8 mouse cellular contexts compared by ENCODE assay signal in the genomic region with DNA sequence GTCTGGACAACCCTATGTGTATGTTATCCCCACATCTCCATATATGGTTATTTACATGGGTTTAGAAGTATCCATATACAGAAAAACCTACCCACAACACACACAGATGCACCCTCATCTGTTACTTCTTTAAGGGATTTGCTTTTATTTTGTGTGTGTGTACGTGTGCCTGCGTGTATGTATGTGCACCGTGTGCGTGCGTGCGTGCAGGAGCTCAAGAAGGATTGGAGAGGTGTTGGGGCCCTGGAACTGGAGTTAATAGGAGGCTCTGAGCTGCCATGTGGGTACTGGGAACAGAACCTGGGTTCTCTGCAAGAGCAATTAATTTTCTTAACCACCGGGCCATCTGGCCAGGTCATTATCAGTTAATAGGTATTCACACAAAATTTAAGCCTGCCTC. TPM values are rescaled to one million over a fixed set of nuclear protein-coding genes. Genes with fewer than 3 reads are reported as not detected.
DNase-seq lines count a peak whose midpoint lies in the region; ATAC-seq and TF ChIP-seq lines count a peak whose summit lies in the region.

No protein-coding gene starts in this region.

- TF ChIP-seq CTCF in left cerebral cortex, adult 2 months (IDR thresholded peaks at IDR 0.05) = no peak

- peaks cover 27% of the 10 kb centered on the region for H3K36me3 ChIP-seq in embryonic facial prominence, embryonic 12.5 days
- peaks cover 23% of the 10 kb centered on the region for H3K36me3 ChIP-seq in intestine, embryonic 14.5 days (ENCODE audit: control insufficient read depth, insufficient read depth, low read length)
- H3K36me3 ChIP-seq in neural tube, embryonic 12.5 days = peaks cover 24% of the 10 kb centered on the region

- intact Hi-C loops in left cerebral cortex, adult 2 months (cut with DNase I) = no loop called here

- H3K4me2 ChIP-seq in embryonic facial prominence, embryonic 12.5 days (replicated peaks) = peak overlapping the region; percentile 75
- H3K4me2 ChIP-seq in intestine, embryonic 14.5 days (ENCODE audit: low read length) = peak overlapping the region; percentile 80
- H3K4me2 ChIP-seq in neural tube, embryonic 12.5 days (replicated peaks) = peak overlapping the region; percentile 78

- 83% methylated on average over 7 of the region's 7 CpGs for WGBS in embryonic facial prominence, embryonic 12.5 days
- 66% methylated on average over 7 of the region's 7 CpGs for WGBS in intestine, embryonic 14.5 days
- WGBS in neural tube, embryonic 12.5 days = 80% methylated on average over 7 of the region's 7 CpGs

- peak overlapping the region; percentile 59 for H3K4me3 ChIP-seq in left cerebral cortex, adult 2 months
- H3K4me3 ChIP-seq in embryonic facial prominence, embryonic 12.5 days = peak overlapping the region; percentile 73
- H3K4me3 ChIP-seq in intestine, embryonic 14.5 days (ENCODE audit: low read depth, low read length) = peak overlapping the region; percentile 80
- peak overlapping the region; percentile 64 for H3K4me3 ChIP-seq in neural tube, embryonic 12.5 days

- H3K9ac ChIP-seq in embryonic facial prominence, embryonic 12.5 days = peak overlapping the region; percentile 78
- H3K9ac ChIP-seq in intestine, embryonic 14.5 days (ENCODE audit: low read length) = peak overlapping the region; percentile 82
- peak overlapping the region; percentile 78; the same call in 1 of the 2 replicates for H3K9ac ChIP-seq in neural tube, embryonic 12.5 days

- H3K27me3 ChIP-seq in embryonic facial prominence, embryonic 12.5 days = no peaks in the 10 kb centered on the region
- H3K27me3 ChIP-seq in intestine, embryonic 14.5 days (replicated peaks; ENCODE audit: control insufficient read depth, insufficient read depth, low read length) = no peaks in the 10 kb centered on the region
- no peaks in the 10 kb centered on the region for H3K27me3 ChIP-seq in neural tube, embryonic 12.5 days (replicated peaks)

- peak overlapping the region; percentile 93; the same call in 1 of the 2 replicates for H3K27ac ChIP-seq in left cerebral cortex, adult 2 months
- no peak overlapping the region for H3K27ac ChIP-seq in embryonic facial prominence, embryonic 12.5 days
- H3K27ac ChIP-seq in intestine, embryonic 14.5 days (ENCODE audit: low read depth) = 0 out of 2 replicates have a peak overlapping the region, but pooled peaks have one; percentile 83
- H3K27ac ChIP-seq in neural tube, embryonic 12.5 days = no peak overlapping the region

- ATAC-seq in embryonic facial prominence, embryonic 12.5 days (ENCODE audit: insufficient number of reproducible peaks, insufficient read depth, low FRiP score, low TSS enrichment) = no peak
- ATAC-seq in intestine, embryonic 14.5 days (replicated peaks; ENCODE audit: low FRiP score, low TSS enrichment, low read depth) = no peak
- ATAC-seq in neural tube, embryonic 12.5 days (ENCODE audit: low FRiP score, low read depth) = no peak
- ATAC-seq in frontal cortex, adult (ENCODE audit: low TSS enrichment) = no peak

- H3K9me3 ChIP-seq in embryonic facial prominence, embryonic 12.5 days = no peaks in the 10 kb centered on the region
- no peaks in the 10 kb centered on the region for H3K9me3 ChIP-seq in intestine, embryonic 14.5 days (ENCODE audit: control insufficient read depth, low read length)
- H3K9me3 ChIP-seq in neural tube, embryonic 12.5 days = no peaks in the 10 kb centered on the region

- peaks cover 16% of the 10 kb centered on the region for H3K4me1 ChIP-seq in embryonic facial prominence, embryonic 12.5 days
- H3K4me1 ChIP-seq in intestine, embryonic 14.5 days (replicated peaks; ENCODE audit: control insufficient read depth, insufficient read depth, low read length) = peaks cover 12% of the 10 kb centered on the region
- peaks cover 16% of the 10 kb centered on the region for H3K4me1 ChIP-seq in neural tube, embryonic 12.5 days

- DNase-seq in left cerebral cortex, adult 2 months (ENCODE audit: extremely low spot score in 1 of 2, low spot score in 2 of 2) = no peak
- DNase-seq in left cerebral cortex, adult 8-10 months (ENCODE audit: low spot score in 2 of 2) = no peak
- no peak for DNase-seq in intestine, embryonic 14.5 days (ENCODE audit: low spot score)
- DNase-seq in urinary bladder, postnatal 4 days (ENCODE audit: low spot score in 2 of 2) = no peak
- no peak for DNase-seq in thymus, postnatal 25 days

RNA-seq across cellular contexts. Expression of gene Mrps21, which starts 0.7 kb away (rescaled TPM):
- 100 to 1,000 TPM; 148 to 150 TPM for total RNA-seq in left cerebral cortex, adult 2 months (2021)
- total RNA-seq in left cerebral cortex, adult 8-10 months (2022) = 100 to 1,000 TPM; 139 to 170 (median 151) TPM
- 332 and 346 TPM in 2 replicates for polyA plus RNA-seq in embryonic facial prominence, embryonic 12.5 days (2016; fragmentation: Nextera tagmentation; extraction: Ambion mirVana)
- 342 and 343 TPM in 2 replicates for polyA plus RNA-seq in intestine, embryonic 14.5 days (2014; fragmentation: Nextera tagmentation; extraction: Ambion mirVana)
- 345 and 349 TPM in 2 replicates for polyA plus RNA-seq in neural tube, embryonic 12.5 days (2016; fragmentation: Nextera tagmentation; extraction: Ambion mirVana)

RNA-seq across cellular contexts. Expression of gene Ciart, which starts 10.0 kb away (rescaled TPM):
- 10 to 100 TPM; 15.9 to 23.8 TPM for total RNA-seq in left cerebral cortex, adult 2 months (2021)
- total RNA-seq in left cerebral cortex, adult 8-10 months (2022) = 10 to 100 TPM; 27.0 to 55.7 (median 48.4) TPM
- 5.9 and 6.2 TPM in 2 replicates for polyA plus RNA-seq in embryonic facial prominence, embryonic 12.5 days (2016; fragmentation: Nextera tagmentation; extraction: Ambion mirVana)
- polyA plus RNA-seq in intestine, embryonic 14.5 days (2014; fragmentation: Nextera tagmentation; extraction: Ambion mirVana) = 6.7 and 7.9 TPM in 2 replicates
- 4.7 and 4.8 TPM in 2 replicates for polyA plus RNA-seq in neural tube, embryonic 12.5 days (2016; fragmentation: Nextera tagmentation; extraction: Ambion mirVana)

RNA-seq across cellular contexts. Expression of gene Prpf3, which starts 16.4 kb away (rescaled TPM):
- 10 to 100 TPM; 37.2 to 37.8 TPM for total RNA-seq in left cerebral cortex, adult 2 months (2021)
- 10 to 100 TPM; 25.2 to 36.6 (median 36.3) TPM for total RNA-seq in left cerebral cortex, adult 8-10 months (2022)
- polyA plus RNA-seq in embryonic facial prominence, embryonic 12.5 days (2016; fragmentation: Nextera tagmentation; extraction: Ambion mirVana) = 66.7 and 68.2 TPM in 2 replicates
- 50.3 and 54.0 TPM in 2 replicates for polyA plus RNA-seq in intestine, embryonic 14.5 days (2014; fragmentation: Nextera tagmentation; extraction: Ambion mirVana)
- 49.5 and 50.8 TPM in 2 replicates for polyA plus RNA-seq in neural tube, embryonic 12.5 days (2016; fragmentation: Nextera tagmentation; extraction: Ambion mirVana)

RNA-seq across cellular contexts. Expression of gene BC028528, which starts 19.8 kb away (rescaled TPM):
- total RNA-seq in left cerebral cortex, adult 2 months (2021) = 1 to 10 TPM; 3.3 to 5.4 TPM
- total RNA-seq in left cerebral cortex, adult 8-10 months (2022) = 10 to 100 TPM in 1 of 4 experiments, 1 to 10 TPM in 3; 6.0 to 14.9 (median 8.1) TPM
- polyA plus RNA-seq in embryonic facial prominence, embryonic 12.5 days (2016; fragmentation: Nextera tagmentation; extraction: Ambion mirVana) = 14.3 and 14.4 TPM in 2 replicates
- 20.8 and 23.9 TPM in 2 replicates for polyA plus RNA-seq in intestine, embryonic 14.5 days (2014; fragmentation: Nextera tagmentation; extraction: Ambion mirVana)
- 13.1 and 13.5 TPM in 2 replicates for polyA plus RNA-seq in neural tube, embryonic 12.5 days (2016; fragmentation: Nextera tagmentation; extraction: Ambion mirVana)

RNA-seq across cellular contexts. Expression of gene Aph1a, which starts 21.7 kb away (rescaled TPM):
- total RNA-seq in left cerebral cortex, adult 2 months (2021) = 10 to 100 TPM; 68.2 to 72.9 TPM
- 10 to 100 TPM; 65.4 to 77.7 (median 72.4) TPM for total RNA-seq in left cerebral cortex, adult 8-10 months (2022)
- polyA plus RNA-seq in embryonic facial prominence, embryonic 12.5 days (2016; fragmentation: Nextera tagmentation; extraction: Ambion mirVana) = 27.5 and 31.3 TPM in 2 replicates
- polyA plus RNA-seq in intestine, embryonic 14.5 days (2014; fragmentation: Nextera tagmentation; extraction: Ambion mirVana) = 40.4 and 44.1 TPM in 2 replicates
- polyA plus RNA-seq in neural tube, embryonic 12.5 days (2016; fragmentation: Nextera tagmentation; extraction: Ambion mirVana) = 26.9 and 36.5 TPM in 2 replicates

Comparison
In these comparisons a context has a peak if more than half of its experiments do, and no peak if none do; other contexts are left out.
1. H3K27ac ChIP-seq: peak in left cerebral cortex, adult 2 months (single experiment) and intestine, embryonic 14.5 days (single experiment); none in embryonic facial prominence, embryonic 12.5 days (single experiment) and neural tube, embryonic 12.5 days (single experiment).
2. Peak in every context shown above with its lines, with median percentiles within 50 percentile points of each other: H3K4me3 ChIP-seq, H3K4me2 ChIP-seq and H3K9ac ChIP-seq.